Mouse (Mus musculus) MEL (cell line): ENCODE results near the gene Csnk1e.

ENCODE experiments used
- CTCF ChIP-seq, 3 experiments: IDR thresholded peaks in 2 of 3; conservative IDR thresholded peaks in 1 of 3; 2 replicates each; pipeline ENCODE4 v1.5.1; 2011 to 2012; ENCODE audit warnings: low read length in 3 of 3, low read depth in 2 of 3, mild to moderate bottlenecking in 2 of 3, improper control_type of control experiment in 1 of 3, inconsistent platforms in 1 of 3, mixed read lengths in 1 of 3, moderate library complexity in 1 of 3; ENCODE audit not compliant: control insufficient read depth in 1 of 3, insufficient read depth in 1 of 3, poor library complexity in 1 of 3, severe bottlenecking in 1 of 3
- ELF1 ChIP-seq: IDR thresholded peaks from 2 replicates; pipeline ENCODE4 v1.6.1; 2014; ENCODE audit warnings: low read depth, mild to moderate bottlenecking, inconsistent platforms, low read length, improper control_type of control experiment, moderate library complexity
- EP300 ChIP-seq, 2 experiments: IDR thresholded peaks; 2 replicates each; pipeline ENCODE4 v1.6.1; 2011; ENCODE audit warnings: improper control_type of control experiment in 2 of 2, low read length in 2 of 2, low read depth in 1 of 2, mild to moderate bottlenecking in 1 of 2
- HCFC1 ChIP-seq: IDR thresholded peaks from 2 replicates; pipeline ENCODE4 v1.6.1; 2012; ENCODE audit warnings: low read depth, mild to moderate bottlenecking, inconsistent platforms, low read length, improper control_type of control experiment, moderate library complexity
- JUND ChIP-seq: IDR thresholded peaks from 2 replicates; pipeline ENCODE4 v1.6.1; 2011; ENCODE audit warnings: low read depth, mild to moderate bottlenecking, improper control_type of control experiment, low read length
- MAFK ChIP-seq: IDR thresholded peaks from 2 replicates; pipeline ENCODE4 v1.6.1; 2011; ENCODE audit warnings: low read depth, mild to moderate bottlenecking, low read length, improper control_type of control experiment, borderline replicate concordance
- NRF1 ChIP-seq: IDR thresholded peaks from 2 replicates; pipeline ENCODE4 v1.6.1; 2014; ENCODE audit warnings: low read depth, mild to moderate bottlenecking, inconsistent platforms, low read length, improper control_type of control experiment, moderate library complexity; ENCODE audit not compliant: poor library complexity, insufficient read depth, severe bottlenecking
- POLR2A ChIP-seq, 2 experiments: IDR thresholded peaks; 2 replicates each; pipeline ENCODE4 v1.6.1; 2011 to 2012; ENCODE audit warnings: low read length in 2 of 2, mild to moderate bottlenecking in 2 of 2, control low read depth in 1 of 2, improper control_type of control experiment in 1 of 2, low read depth in 1 of 2, moderate library complexity in 1 of 2; ENCODE audit not compliant: control insufficient read depth in 1 of 2, insufficient read depth in 1 of 2, poor library complexity in 1 of 2
- SMC3 ChIP-seq: IDR thresholded peaks from 2 replicates; pipeline ENCODE4 v1.6.1; 2011; ENCODE audit warnings: low read depth, low read length, improper control_type of control experiment
- TCF12 ChIP-seq: IDR thresholded peaks from 2 replicates; pipeline ENCODE4 v1.6.1; 2014; ENCODE audit warnings: low read depth, mild to moderate bottlenecking, inconsistent platforms, low read length, improper control_type of control experiment, moderate library complexity
- USF2 ChIP-seq, 2 experiments: IDR thresholded peaks; 2 replicates each; pipeline ENCODE4 v1.6.1; 2011 to 2012; ENCODE audit warnings: improper control_type of control experiment in 2 of 2, low read length in 2 of 2, borderline replicate concordance in 1 of 2, inconsistent platforms in 1 of 2, low read depth in 1 of 2, mild to moderate bottlenecking in 1 of 2; ENCODE audit not compliant: insufficient read depth in 1 of 2

- TF ChIP-seq NRF1 (no peak), EP300 (IDR thresholded peaks at IDR 0.05; ENCODE audit: low read depth in 1 of 2, low read length in 2 of 2) (no peak), POLR2A (IDR thresholded peaks at IDR 0.05; ENCODE audit: control insufficient read depth in 1 of 2, insufficient read depth in 1 of 2, low read depth in 1 of 2, low read length in 2 of 2, poor library complexity in 1 of 2) (no peak), CTCF (IDR thresholded peaks at IDR 0.05 in 2 of 3, conservative IDR thresholded peaks at IDR 0.05 in 1 of 3; ENCODE audit: control insufficient read depth in 1 of 3, insufficient read depth in 1 of 3, low read depth in 2 of 3, low read length in 3 of 3, poor library complexity in 1 of 3, severe bottlenecking in 1 of 3) (no peak), USF2 (IDR thresholded peaks at IDR 0.05; ENCODE audit: borderline replicate concordance in 1 of 2, insufficient read depth in 1 of 2, low read depth in 1 of 2, low read length in 2 of 2) (no peak), HCFC1 (no peak), SMC3 (no peak), JUND (no peak), MAFK (no peak), TCF12 (no peak), ELF1 (no peak)
Measured at GRCm38 (mm10) chr15:79418265-79418664, 37.1 kb downstream of the Csnk1e start.
